Mouse (Mus musculus): ENCODE measurements at regions not wholly inside any gene's neighbourhood (a gene's known extent, or its start where the extent isn't known, plus 50 kb on each side); places are given as distances from the start of the nearest gene placed in this dataset.
A peak's percentile ranks its signal among the peaks of the same experiment; 100 is the strongest.
"Not testable (repeated sequence)": the region's sequence is repeated elsewhere in the genome, so short reads cannot be mapped to it uniquely, and the experiment has no call there.

- DNase-seq, result no peak
Measured at GRCm38 (mm10) chr4:97509576-97509975, 263.0 kb upstream of the Nfia start.

GRCm38 (mm10) chr4:97505734-97506133, 266.8 kb upstream of the Nfia start:
- DNase-seq, result no peak

- DNase-seq, result no peak
Measured at GRCm38 (mm10) chr4:97491248-97491804, 281.2 kb upstream of the Nfia start.

GRCm38 (mm10) chr4:97486354-97486753, 286.2 kb upstream of the Nfia start:
- DNase-seq, result no peak

GRCm38 (mm10) chr4:97485225-97485624, 287.3 kb upstream of the Nfia start:
- DNase-seq, result no peak

GRCm38 (mm10) chr4:97482701-97483246, 289.8 kb upstream of the Nfia start:
- no peak for DNase-seq

GRCm38 (mm10) chr4:97481836-97482235, 290.7 kb upstream of the Nfia start:
- DNase-seq, result no peak

GRCm38 (mm10) chr4:97476571-97477190, 293.7 kb upstream of the Gm10192 start:
- peak in 1 of 2 experiments; percentile 6 for DNase-seq

- not testable (repeated sequence) for DNase-seq
Measured at GRCm38 (mm10) chr4:97473492-97473891, 290.5 kb upstream of the Gm10192 start.

GRCm38 (mm10) chr4:97465932-97466666, 283.1 kb upstream of the Gm10192 start:
- DNase-seq, result no peak

GRCm38 (mm10) chr4:97465517-97465916, 282.6 kb upstream of the Gm10192 start:
- DNase-seq, result no peak

- no peak for DNase-seq
Measured at GRCm38 (mm10) chr4:97461177-97461576, 278.2 kb upstream of the Gm10192 start.

- peak; percentile 64 to 77 for DNase-seq
Measured at GRCm38 (mm10) chr4:97439288-97440029, 256.5 kb upstream of the Gm10192 start.

GRCm38 (mm10) chr4:97432681-97433080, 249.7 kb upstream of the Gm10192 start:
- no peak for DNase-seq

- no peak for DNase-seq
Measured at GRCm38 (mm10) chr4:97432094-97432493, 249.1 kb upstream of the Gm10192 start.

- no peak for DNase-seq
Measured at GRCm38 (mm10) chr4:97431239-97431638, 248.3 kb upstream of the Gm10192 start.

GRCm38 (mm10) chr4:97419845-97420244, 236.9 kb upstream of the Gm10192 start:
- no peak for DNase-seq

GRCm38 (mm10) chr4:97418616-97419015, 235.7 kb upstream of the Gm10192 start:
- DNase-seq, result peak; percentile 84 to 89

GRCm38 (mm10) chr4:97417943-97418342, 235.0 kb upstream of the Gm10192 start:
- DNase-seq, result peak in 1 of 2 experiments; percentile 23

GRCm38 (mm10) chr4:97408633-97409296, 225.8 kb upstream of the Gm10192 start:
- DNase-seq, result no peak

GRCm38 (mm10) chr4:97394697-97395280, 211.8 kb upstream of the Gm10192 start:
- DNase-seq, result no peak

- DNase-seq, result no peak
Measured at GRCm38 (mm10) chr4:97381084-97381483, 198.1 kb upstream of the Gm10192 start.
